Mouse (Mus musculus) Muller cell, postnatal 12 days (primary cell): ENCODE measurements at regions not wholly inside any gene's neighbourhood (a gene's known extent, or its start where the extent isn't known, plus 50 kb on each side); places are given as distances from the start of the nearest gene placed in this dataset.
A peak's percentile ranks its signal among the peaks of the same experiment; 100 is the strongest.

Experiments used
- DNase-seq: peaks from one replicate; pipeline ENCODE4 v3.0.0-alpha.2; 2015; ENCODE audit errors: inconsistent ontology term

GRCm38 (mm10) chr5:119388841-119389240 lies 281.6 kb upstream of the Tbx3 start:
- DNase-seq: no peak

- DNase-seq: no peak
Observed at GRCm38 (mm10) chr5:119389384-119389783, 281.1 kb upstream of the Tbx3 start.

- no peak for DNase-seq
Observed at GRCm38 (mm10) chr5:119389857-119390256, 280.6 kb upstream of the Tbx3 start.

GRCm38 (mm10) chr5:119398475-119398874 lies 272.0 kb upstream of the Tbx3 start:
- DNase-seq: no peak

GRCm38 (mm10) chr5:119400223-119400935 lies 270.1 kb upstream of the Tbx3 start:
- DNase-seq: no peak

- no peak for DNase-seq
Observed at GRCm38 (mm10) chr5:119401915-119402314, 268.6 kb upstream of the Tbx3 start.

- DNase-seq: no peak
Observed at GRCm38 (mm10) chr5:119402651-119403050, 267.8 kb upstream of the Tbx3 start.

GRCm38 (mm10) chr5:119410966-119411365 lies 259.5 kb upstream of the Tbx3 start:
- peak; percentile 57 for DNase-seq

GRCm38 (mm10) chr5:119415835-119416234 lies 254.6 kb upstream of the Tbx3 start:
- no peak for DNase-seq

GRCm38 (mm10) chr5:119418486-119418885 lies 252.0 kb upstream of the Tbx3 start:
- no peak for DNase-seq

GRCm38 (mm10) chr5:119427511-119428019 lies 242.9 kb upstream of the Tbx3 start:
- no peak for DNase-seq

- no peak for DNase-seq
Observed at GRCm38 (mm10) chr5:119431271-119431756, 239.2 kb upstream of the Tbx3 start.

- no peak for DNase-seq
Observed at GRCm38 (mm10) chr5:119434572-119434971, 235.9 kb upstream of the Tbx3 start.

GRCm38 (mm10) chr5:119448494-119448893 lies 222.0 kb upstream of the Tbx3 start:
- no peak for DNase-seq

- no peak for DNase-seq
Observed at GRCm38 (mm10) chr5:119449166-119449565, 221.3 kb upstream of the Tbx3 start.

- no peak for DNase-seq
Observed at GRCm38 (mm10) chr5:119459751-119460150, 210.7 kb upstream of the Tbx3 start.

GRCm38 (mm10) chr5:119462659-119463530 lies 207.6 kb upstream of the Tbx3 start:
- DNase-seq: peak; percentile 29

GRCm38 (mm10) chr5:119464553-119464952 lies 205.9 kb upstream of the Tbx3 start:
- no peak for DNase-seq

- DNase-seq: peak; percentile 83
Observed at GRCm38 (mm10) chr5:119467346-119468085, 203.0 kb upstream of the Tbx3 start.

GRCm38 (mm10) chr5:119477926-119478325 lies 192.5 kb upstream of the Tbx3 start:
- DNase-seq: no peak

- peak; percentile 64 for DNase-seq
Observed at GRCm38 (mm10) chr5:119478331-119478730, 192.1 kb upstream of the Tbx3 start.
